Mouse (Mus musculus) layer of hippocampus, adult 18-20 months (tissue): ENCODE measurements around the gene Ppp2r5c. TPM values are rescaled to one million over a fixed set of nuclear protein-coding genes. Genes with fewer than 3 reads are reported as not detected.

ENCODE experiments used
- DNase-seq, 2 experiments: peaks; one replicate each; pipeline ENCODE4 v3.0.0; 2022; ENCODE audit warnings: low spot score in 2 of 2
- total RNA-seq, 2 experiments: library from RNA; stranded (reverse); gene quantifications; 2 replicates each; pipeline ENCODE4 v1.2.3; 2021

Ppp2r5c gene
- total RNA-seq, 2 experiments from 2014 or later = 241 to 242 TPM

- no peak for DNase-seq
Measured at GRCm38 (mm10) chr12:110508680-110509079, 61.8 kb downstream of the Ppp2r5c start.

GRCm38 (mm10) chr12:110510171-110510871 is 63.4 kb downstream of the Ppp2r5c start:
- peak; percentile 53 to 73 for DNase-seq

GRCm38 (mm10) chr12:110511201-110511600 is 64.3 kb downstream of the Ppp2r5c start:
- no peak for DNase-seq

GRCm38 (mm10) chr12:110511856-110512433 is 65.0 kb downstream of the Ppp2r5c start:
- no peak for DNase-seq

- no peak for DNase-seq
Measured at GRCm38 (mm10) chr12:110512884-110513283, 66.0 kb downstream of the Ppp2r5c start.

- DNase-seq = no peak
Measured at GRCm38 (mm10) chr12:110515676-110516075, 68.8 kb downstream of the Ppp2r5c start.

- DNase-seq = no peak
Measured at GRCm38 (mm10) chr12:110520236-110520987, 73.5 kb downstream of the Ppp2r5c start.

- no peak for DNase-seq
Measured at GRCm38 (mm10) chr12:110523526-110523925, 76.6 kb downstream of the Ppp2r5c start.

- no peak for DNase-seq
Measured at GRCm38 (mm10) chr12:110532711-110533110, 85.8 kb downstream of the Ppp2r5c start.

GRCm38 (mm10) chr12:110533151-110533550 is 86.2 kb downstream of the Ppp2r5c start:
- DNase-seq = no peak

GRCm38 (mm10) chr12:110533832-110534231 is 86.9 kb downstream of the Ppp2r5c start:
- no peak for DNase-seq

GRCm38 (mm10) chr12:110535361-110535760 is 88.4 kb downstream of the Ppp2r5c start:
- DNase-seq = no peak

GRCm38 (mm10) chr12:110537751-110538150 is 90.8 kb downstream of the Ppp2r5c start:
- peak in 1 of 2 experiments; percentile 37 for DNase-seq

GRCm38 (mm10) chr12:110539346-110539745 is 92.4 kb downstream of the Ppp2r5c start:
- DNase-seq = no peak

- no peak for DNase-seq
Measured at GRCm38 (mm10) chr12:110539798-110540197, 92.9 kb downstream of the Ppp2r5c start.

- DNase-seq = no peak
Measured at GRCm38 (mm10) chr12:110540273-110540672, 93.4 kb downstream of the Ppp2r5c start.

GRCm38 (mm10) chr12:110541001-110541400 is 94.1 kb downstream of the Ppp2r5c start:
- DNase-seq = no peak

- DNase-seq = no peak
Measured at GRCm38 (mm10) chr12:110541528-110541927, 94.6 kb downstream of the Ppp2r5c start.

GRCm38 (mm10) chr12:110545040-110545701 is 98.3 kb downstream of the Ppp2r5c start:
- no peak for DNase-seq

- DNase-seq = no peak
Measured at GRCm38 (mm10) chr12:110547573-110547972, 100.7 kb downstream of the Ppp2r5c start.

- no peak for DNase-seq
Measured at GRCm38 (mm10) chr12:110549437-110550112, 102.7 kb downstream of the Ppp2r5c start.
